Mouse (Mus musculus): ENCODE results near the gene Trp53inp2.

Gene Trp53inp2

GRCm38 (mm10) chr2:155385090-155385489 lies 4.2 kb downstream of the Trp53inp2 start:
- DNase-seq (ENCODE audit: low spot score in 2 of 2), result peak; percentile 78 to 81

- no peak for DNase-seq (ENCODE audit: low spot score in 2 of 2)
These were observed 5.1 kb downstream of the Trp53inp2 start for GRCm38 (mm10) chr2:155385731-155386533.

- DNase-seq (ENCODE audit: low spot score in 2 of 2), result peak in 1 of 2 experiments; percentile 21
These were observed 5.7 kb downstream of the Trp53inp2 start for GRCm38 (mm10) chr2:155386534-155386899.

GRCm38 (mm10) chr2:155387052-155387451 lies 6.2 kb downstream of the Trp53inp2 start:
- no peak for DNase-seq (ENCODE audit: low spot score in 2 of 2)

- no peak for DNase-seq (ENCODE audit: low spot score in 2 of 2)
These were observed 7.7 kb downstream of the Trp53inp2 start for GRCm38 (mm10) chr2:155388573-155388972.

- DNase-seq (ENCODE audit: low spot score in 2 of 2), result no peak
These were observed 13.7 kb downstream of the Trp53inp2 start for GRCm38 (mm10) chr2:155394586-155394985.

GRCm38 (mm10) chr2:155400276-155400675 lies 19.4 kb downstream of the Trp53inp2 start:
- DNase-seq (ENCODE audit: low spot score in 2 of 2), result no peak

GRCm38 (mm10) chr2:155401926-155402325 lies 21.1 kb downstream of the Trp53inp2 start:
- DNase-seq (ENCODE audit: low spot score in 2 of 2), result no peak

GRCm38 (mm10) chr2:155404635-155405034 lies 23.8 kb downstream of the Trp53inp2 start:
- DNase-seq (ENCODE audit: low spot score in 2 of 2), result no peak

- DNase-seq (ENCODE audit: low spot score in 2 of 2), result no peak
These were observed 40.1 kb downstream of the Trp53inp2 start for GRCm38 (mm10) chr2:155420911-155421310.

GRCm38 (mm10) chr2:155436445-155436844 lies 55.6 kb downstream of the Trp53inp2 start:
- DNase-seq (ENCODE audit: low spot score in 2 of 2), result no peak
